Mouse (Mus musculus) intestine, postnatal 0 days (tissue): ENCODE data around the gene Med1. TPM values are rescaled to one million over a fixed set of nuclear protein-coding genes. Genes with fewer than 3 reads are reported as not detected.
A peak's percentile ranks its signal among the peaks of the same experiment; 100 is the strongest.

Experiments used
- ATAC-seq: fragments of 200-750 bp; cut with Nextera tagmentation; 2 replicates; pipeline ENCODE4 v1.8.0; 2017; ENCODE audit warnings: mild to moderate bottlenecking, moderate TSS enrichment, moderate library complexity
- H3K27ac ChIP-seq: fragments of 300-500 bp; sonication (generic); 2 replicates; pipeline ENCODE4 v1.5.1; 2014; ENCODE audit warnings: mild to moderate bottlenecking, low read depth, low read length, moderate library complexity
- H3K27me3 ChIP-seq: fragments of 300-500 bp; sonication (generic); replicated peaks from 2 replicates; pipeline ENCODE4 v1.6.1; 2014; ENCODE audit warnings: low read length, mixed read lengths; ENCODE audit not compliant: control insufficient read depth, insufficient read depth
- H3K36me3 ChIP-seq: fragments of 300-500 bp; sonication (generic); 2 replicates; pipeline ENCODE4 v1.6.1; 2014; ENCODE audit warnings: mild to moderate bottlenecking, moderate library complexity; ENCODE audit not compliant: control insufficient read depth, insufficient read depth
- H3K4me1 ChIP-seq: fragments of 300-500 bp; sonication (generic); replicated peaks from 2 replicates; pipeline ENCODE4 v1.6.1; 2014; ENCODE audit warnings: antibody characterized with exemption, low read length, mixed read lengths; ENCODE audit not compliant: control insufficient read depth, insufficient read depth
- H3K4me2 ChIP-seq: fragments of 300-500 bp; sonication (generic); replicated peaks from 2 replicates; pipeline ENCODE4 v1.6.1; 2014; ENCODE audit warnings: low read depth, mild to moderate bottlenecking, moderate library complexity
- H3K4me3 ChIP-seq: fragments of 300-500 bp; sonication (generic); 2 replicates; pipeline ENCODE4 v1.5.1; 2014; ENCODE audit warnings: low read depth, low read length
- H3K9ac ChIP-seq: fragments of 300-500 bp; sonication (generic); 2 replicates; pipeline ENCODE4 v1.6.1; 2014; ENCODE audit warnings: mild to moderate bottlenecking, low read depth, low read length
- H3K9me3 ChIP-seq: fragments of 300-500 bp; sonication (generic); 2 replicates; pipeline ENCODE4 v1.6.1; 2016; ENCODE audit warnings: mixed run types; ENCODE audit not compliant: control insufficient read depth
- CTCF ChIP-seq: sonication (generic); IDR thresholded peaks from 2 replicates; pipeline ENCODE4 v1.5.1; 2016; ENCODE audit warnings: low read depth, mild to moderate bottlenecking, control low read depth, antibody characterized with exemption, moderate library complexity
- WGBS: fragments of 180-500 bp; shearing (Covaris S2); extraction: QIAGEN DNeasy Blood & Tissue Kit; methylation state at CpG from one replicate; pipeline ENCODE4 v1.1.7; 2014; 5-methylcytosine and 5-hydroxymethylcytosine counted together
- microRNA-seq: library from miRNA; unstranded; fragments of <30 nt; microRNA quantifications from one replicate; pipeline ENCODE4, GENCODE M21; 2016
- polyA plus RNA-seq: library from polyadenylated mRNA; unstranded; fragments of >200 nt; fragmentation: Nextera tagmentation; extraction: Ambion mirVana; gene quantifications from 2 replicates; pipeline ENCODE4 v1.2.1, GENCODE M21; 2015

Gene Med1
- polyA plus RNA-seq, 1 experiment from 2014 or later, result 25.3 TPM

- Histone ChIP-seq H3K9me3 (no peaks in the 10 kb centered on the region), H3K4me2 (no peak overlapping the region), H3K4me1 (no peaks in the 10 kb centered on the region), H3K9ac (no peak overlapping the region), H3K27me3 (no peaks in the 10 kb centered on the region), H3K36me3 (no peaks in the 10 kb centered on the region), H3K27ac (no peak overlapping the region), H3K4me3 (no peak overlapping the region)
- ATAC-seq, result no peak
- WGBS, result 87% methylated on average over 11 of the region's 11 CpGs
- no peak for TF ChIP-seq CTCF
Measured at GRCm38 (mm10) chr11:98137836-98138235, 55.3 kb downstream of the Med1 start.

GRCm38 (mm10) chr11:98134951-98135350 lies 58.1 kb downstream of the Med1 start:
- Histone ChIP-seq H3K27me3 (no peaks in the 10 kb centered on the region), H3K9ac (no peak overlapping the region), H3K9me3 (no peaks in the 10 kb centered on the region), H3K4me1 (no peaks in the 10 kb centered on the region), H3K4me3 (no peak overlapping the region), H3K27ac (no peak overlapping the region), H3K4me2 (no peak overlapping the region), H3K36me3 (no peaks in the 10 kb centered on the region)
- no peak for ATAC-seq
- TF ChIP-seq CTCF, result no peak
- WGBS, result 55% methylated on average over 4 of the region's 4 CpGs

- WGBS, result 78% methylated on average over 5 of the region's 5 CpGs
- Histone ChIP-seq H3K27me3 (no peaks in the 10 kb centered on the region), H3K4me3 (no peak overlapping the region), H3K27ac (no peak overlapping the region), H3K36me3 (peaks cover 23% of the 10 kb centered on the region), H3K4me2 (no peak overlapping the region), H3K9me3 (no peaks in the 10 kb centered on the region), H3K4me1 (no peaks in the 10 kb centered on the region), H3K9ac (no peak overlapping the region)
- no peak for ATAC-seq
- no peak for TF ChIP-seq CTCF
Measured at GRCm38 (mm10) chr11:98123424-98123823, 69.7 kb downstream of the Med1 start.

- no peak overlapping the region for H3K4me2 ChIP-seq
- WGBS, result 82% methylated on average over 1 of the region's 1 CpGs
Measured at GRCm38 (mm10) chr11:98114363-98114762, 78.7 kb downstream of the Med1 start.

GRCm38 (mm10) chr11:98113504-98113903 lies 79.6 kb downstream of the Med1 start:
- 69% methylated on average over 4 of the region's 4 CpGs for WGBS
- H3K4me3 ChIP-seq, result no peak overlapping the region
- no peak for TF ChIP-seq CTCF
- H3K9ac ChIP-seq, result no peak overlapping the region
- no peak overlapping the region for H3K4me2 ChIP-seq
- no peaks in the 10 kb centered on the region for H3K4me1 ChIP-seq
- H3K36me3 ChIP-seq, result peaks cover 40% of the 10 kb centered on the region
- no peaks in the 10 kb centered on the region for H3K27me3 ChIP-seq
- no peak overlapping the region for H3K27ac ChIP-seq
- H3K9me3 ChIP-seq, result no peaks in the 10 kb centered on the region
- ATAC-seq, result no peak

More at GRCm38 (mm10) chr11:98114363-98114762, 78.7 kb downstream of the Med1 start:
- no peaks in the 10 kb centered on the region for H3K27me3 ChIP-seq
- no peaks in the 10 kb centered on the region for H3K4me1 ChIP-seq
- H3K4me3 ChIP-seq, result no peak overlapping the region
- no peak for TF ChIP-seq CTCF
- H3K27ac ChIP-seq, result no peak overlapping the region
- H3K36me3 ChIP-seq, result peaks cover 34% of the 10 kb centered on the region
- no peak for ATAC-seq
- no peak overlapping the region for H3K9ac ChIP-seq
- no peaks in the 10 kb centered on the region for H3K9me3 ChIP-seq

- Histone ChIP-seq H3K4me1 (no peaks in the 10 kb centered on the region), H3K9me3 (no peaks in the 10 kb centered on the region), H3K4me2 (no peak overlapping the region), H3K4me3 (no peak overlapping the region), H3K27me3 (no peaks in the 10 kb centered on the region), H3K27ac (no peak overlapping the region), H3K9ac (no peak overlapping the region), H3K36me3 (peaks cover 62% of the 10 kb centered on the region)
- 0 out of 2 replicates have a peak, but pooled peaks have one; percentile 38 for ATAC-seq
- no peak for TF ChIP-seq CTCF
- WGBS, result 60% methylated on average over 5 of the region's 5 CpGs
Measured at GRCm38 (mm10) chr11:98109706-98110105, 83.4 kb downstream of the Med1 start.

Small RNAs within 50 kb of the gene (microRNA-seq; reads per million reads assigned to microRNA genes)
- gene Gm27399, result not detected

Other genes starting within 250 kb of the Med1 start
- 0.30 and 0.31 TPM in 2 replicates for gene Plxdc1, start 206.8 kb downstream of the Med1 start, polyA plus RNA-seq
- gene Arl5c, start 197.1 kb downstream of the Med1 start, polyA plus RNA-seq, result 4.2 and 4.4 TPM in 2 replicates
- 2.8 and 3.2 TPM in 2 replicates for gene Cacnb1, start 170.3 kb downstream of the Med1 start, polyA plus RNA-seq
- 668 and 699 TPM in 2 replicates for gene Rpl19, start 166.6 kb downstream of the Med1 start, polyA plus RNA-seq
- 0.13 TPM in 1 of 2 replicates, not detected in the other for gene Stac2, start 139.8 kb downstream of the Med1 start, polyA plus RNA-seq
- 7.3 and 7.8 TPM in 2 replicates for gene Fbxl20, start 42.9 kb downstream of the Med1 start, polyA plus RNA-seq
- 4.9 and 6.4 TPM in 2 replicates for gene Cdk12, start 9.8 kb upstream of the Med1 start, polyA plus RNA-seq
- 0.07 TPM in 1 of 2 replicates, not detected in the other for gene Neurod2, start 136.4 kb upstream of the Med1 start, polyA plus RNA-seq
- 99.5 and 102 TPM in 2 replicates for gene Ppp1r1b, start 155.1 kb upstream of the Med1 start, polyA plus RNA-seq
- 29.0 and 30.1 TPM in 2 replicates for gene Stard3, start 165.1 kb upstream of the Med1 start, polyA plus RNA-seq
- gene Tcap, start 190.5 kb upstream of the Med1 start, polyA plus RNA-seq, result 0.44 and 0.69 TPM in 2 replicates
- not detected in 2 replicates for gene Pnmt, start 193.2 kb upstream of the Med1 start, polyA plus RNA-seq
- 14.7 and 15.1 TPM in 2 replicates for gene Pgap3, start 207.2 kb upstream of the Med1 start, polyA plus RNA-seq
- gene Erbb2, start 219.2 kb upstream of the Med1 start, polyA plus RNA-seq, result 19.4 and 20.7 TPM in 2 replicates
- gene Mien1, start 245.7 kb upstream of the Med1 start, polyA plus RNA-seq, result 264 and 265 TPM in 2 replicates